Mouse (Mus musculus): ENCODE results near the gene Taf13. TPM values are rescaled to one million over a fixed set of nuclear protein-coding genes. Genes with fewer than 3 reads are reported as not detected.

The Taf13 gene
- total RNA-seq (2023), result 10 to 100 TPM; 18.4 to 20.1 TPM

DNA sequence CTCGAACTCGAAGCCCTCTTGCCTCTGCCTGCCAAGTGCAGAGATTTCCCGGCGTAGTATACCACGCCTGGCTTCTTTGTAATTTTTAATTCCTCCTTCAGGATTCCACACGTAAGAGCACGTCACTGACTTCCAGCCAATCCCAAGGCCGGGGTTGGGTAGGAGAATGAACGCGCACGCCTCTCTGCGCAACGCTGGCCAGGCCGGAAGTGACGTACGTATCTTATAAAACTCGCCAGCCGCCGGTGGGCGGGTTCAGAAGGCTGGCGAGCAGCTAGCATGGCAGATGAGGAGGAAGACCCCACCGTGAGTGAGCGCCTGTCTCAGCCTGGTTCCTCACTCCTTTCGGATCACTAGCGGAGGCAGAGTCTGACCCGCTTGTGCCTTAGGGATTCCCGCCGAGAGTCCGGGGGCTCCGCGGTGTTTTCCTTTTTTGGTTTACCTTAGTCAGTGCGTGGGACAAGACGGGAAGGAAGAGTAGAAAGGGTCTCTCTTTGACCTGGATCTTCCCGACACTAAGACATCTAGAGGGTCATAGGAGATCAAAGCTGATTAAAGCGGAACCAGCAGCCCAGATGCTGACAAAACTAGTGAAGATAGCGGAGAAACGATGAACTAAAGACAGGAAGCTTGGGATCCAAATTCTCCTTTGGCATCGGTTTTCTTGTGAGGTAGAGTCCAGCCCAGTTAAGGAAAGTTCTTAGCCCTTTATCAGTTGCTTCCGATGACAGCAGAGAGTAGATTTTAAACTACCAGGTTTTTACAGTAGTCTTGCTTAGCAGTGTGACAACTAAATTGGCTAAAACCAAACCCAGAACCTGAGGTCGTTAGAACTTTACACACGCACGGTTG is at the start of gene Taf13:
Taf13 (plus strand) TSS at position 256 of the 852 bp plus-strand sequence.

DNA sequence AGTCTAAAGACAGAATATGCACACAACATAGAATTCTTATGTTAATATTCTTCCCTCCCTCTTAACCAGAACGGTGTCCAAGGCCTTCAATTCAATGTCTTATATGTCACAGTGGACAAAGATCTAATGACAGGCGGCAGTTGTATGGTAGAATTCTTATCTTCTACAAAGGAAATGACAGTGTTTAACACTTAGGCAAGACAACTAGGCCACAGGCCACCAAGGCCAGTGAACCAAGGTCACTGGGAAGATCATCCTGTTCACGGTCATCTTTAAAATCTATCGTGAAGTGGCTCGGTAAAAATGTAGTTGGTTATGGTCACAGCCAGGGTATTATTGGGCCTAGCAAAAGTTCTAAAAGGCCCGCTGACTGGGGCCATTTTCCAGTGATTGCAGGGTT is 37.5 kb upstream of the Taf13 start, which contains the start of gene 1700013F07Rik:
1700013F07Rik (plus strand) TSS at position 200 of the 400 bp plus-strand sequence.

DNA sequence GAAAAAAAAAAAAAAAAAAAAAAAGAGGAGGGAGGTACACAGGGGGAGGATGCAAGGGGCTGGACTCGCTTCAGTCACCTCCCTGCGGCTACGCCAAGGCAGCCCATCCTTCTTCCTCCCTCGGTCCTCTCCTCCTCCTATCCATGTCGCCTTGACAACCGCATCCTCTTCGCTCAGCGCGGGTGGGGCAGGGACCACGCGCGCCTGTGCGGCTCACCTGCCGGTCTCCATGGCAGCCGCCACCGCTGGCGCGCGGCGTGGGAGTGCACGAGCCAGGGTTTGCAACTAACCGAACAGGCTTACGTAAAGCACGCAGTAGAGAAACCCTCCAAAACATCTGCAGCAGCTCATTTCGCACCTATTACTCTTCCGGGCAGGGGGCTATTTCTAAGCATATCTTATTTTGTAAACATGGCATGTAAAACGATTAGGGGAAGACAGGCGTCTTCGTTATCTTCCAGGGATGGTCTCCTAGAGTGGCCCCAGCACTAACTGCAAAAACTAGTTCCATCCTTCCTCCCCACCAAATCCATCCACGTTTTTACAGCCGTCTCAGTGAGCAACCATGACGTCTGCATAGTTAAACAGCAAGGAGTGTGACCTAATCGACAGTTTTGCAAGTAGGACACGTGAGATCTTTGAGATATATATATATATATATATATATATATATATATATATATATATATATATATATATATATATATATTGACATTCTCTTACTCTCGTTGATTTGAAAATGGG is 34.8 kb upstream of the Taf13 start, which contains the start of gene 5330417C22Rik:
5330417C22Rik (minus strand) TSS at position 20 of the 744 bp plus-strand sequence.

DNA sequence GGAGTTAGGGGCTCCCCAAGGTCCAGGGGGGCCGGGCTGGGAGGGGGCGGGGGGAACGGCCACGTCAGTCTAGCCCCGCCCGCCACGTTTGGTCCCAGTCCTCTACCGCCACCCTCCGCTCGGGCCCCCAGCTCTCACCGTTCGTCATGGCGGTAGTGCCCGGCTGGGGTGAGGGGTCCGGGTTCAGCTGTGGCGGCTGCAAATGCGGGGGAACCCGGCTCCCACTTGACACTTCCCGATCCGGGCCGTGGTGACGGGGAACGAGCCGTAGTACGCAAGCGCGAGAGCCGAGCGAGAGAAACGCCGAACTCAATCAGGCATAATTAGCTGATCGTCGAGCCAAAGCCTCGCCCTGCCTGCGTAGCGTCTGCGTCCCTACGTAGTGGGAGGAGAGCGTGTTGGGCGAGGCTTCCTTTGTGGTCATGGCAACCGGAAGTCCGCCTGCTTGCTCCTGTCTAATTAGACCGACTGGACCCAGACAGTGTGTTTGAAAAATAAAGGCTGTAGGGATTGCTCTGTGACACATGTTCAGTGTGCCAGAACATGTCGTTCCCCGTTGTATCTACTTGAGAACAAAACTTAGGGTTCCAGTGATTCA is 9.3 kb upstream of the Taf13 start, which contains the start of gene Tmem167b:
Tmem167b (minus strand) TSS at position 334 of the 598 bp plus-strand sequence.

DNA sequence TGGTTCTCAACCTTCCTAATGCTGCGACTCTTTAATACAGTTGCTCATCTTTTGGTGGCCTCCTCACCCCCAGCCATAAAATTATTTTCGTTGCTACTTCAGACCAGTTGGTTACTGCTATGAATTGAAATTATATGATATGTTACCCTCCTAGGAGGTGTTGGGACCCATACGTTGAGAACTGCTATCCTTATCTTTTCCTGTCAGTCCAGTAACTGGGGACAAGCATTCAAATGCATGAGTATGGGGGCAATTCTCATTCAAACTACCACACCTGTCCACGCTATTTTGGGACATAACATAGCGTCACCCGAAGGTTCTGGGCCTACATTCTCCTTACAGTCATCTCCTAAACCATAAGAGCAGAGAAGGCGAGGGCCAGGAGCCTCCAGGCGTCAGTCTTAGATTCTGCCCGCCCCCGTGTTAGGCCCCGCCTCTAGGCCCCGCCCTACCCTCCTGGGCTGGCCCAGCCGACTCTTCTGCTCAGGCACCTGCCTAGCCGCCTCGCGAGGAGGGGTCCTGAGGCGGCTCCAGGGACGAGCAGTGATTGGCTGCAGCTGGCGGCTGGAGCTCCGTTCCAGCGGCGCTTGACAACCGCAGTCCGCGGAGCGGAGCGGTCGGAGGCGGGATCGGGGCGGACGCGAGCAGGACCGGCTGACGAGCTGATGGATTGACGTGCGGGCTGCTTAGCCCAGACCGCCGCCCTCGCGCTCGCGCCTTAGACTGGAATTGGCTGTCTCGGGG is 19.5 kb downstream of the Taf13 start, which contains the start of gene Wdr47:
Wdr47 (plus strand) TSS at position 494 of the 744 bp plus-strand sequence.

Other genes with a start within 250 kb of the Taf13 start
- gene Mybphl, start 206.8 kb upstream of the Taf13 start, total RNA-seq (2023), result not detected
- gene Psrc1, start 187.9 kb upstream of the Taf13 start, total RNA-seq (2023), result under 1 TPM; 0.82 to 0.89 TPM
- 10 to 100 TPM in 1 of 2 experiments, 1 to 10 TPM in 1; 9.2 to 12.4 TPM for gene Celsr2, start 156.1 kb upstream of the Taf13 start, total RNA-seq (2023)
- gene Sars, start 126.5 kb upstream of the Taf13 start, total RNA-seq (2023), result 100 to 1,000 TPM; 158 to 162 TPM
- not detected for gene 1700013F07Rik, start 37.5 kb upstream of the Taf13 start, total RNA-seq (2023)
- gene 5330417C22Rik, start 35.2 kb upstream of the Taf13 start, total RNA-seq (2023), result under 1 TPM; 0.15 to 0.18 TPM
- 10 to 100 TPM; 37.6 to 39.8 TPM for gene Tmem167b, start 9.2 kb upstream of the Taf13 start, total RNA-seq (2023)
- 10 to 100 TPM; 17.8 to 20.6 TPM for gene Wdr47, start 19.6 kb downstream of the Taf13 start, total RNA-seq (2023)
- 10 to 100 TPM; 35.9 to 39.2 TPM for gene Clcc1, start 82.2 kb downstream of the Taf13 start, total RNA-seq (2023)
- 1 to 10 TPM; 7.5 to 7.8 TPM for gene Gpsm2, start 150.6 kb downstream of the Taf13 start, total RNA-seq (2023)
- not detected for gene Aknad1, start 168.0 kb downstream of the Taf13 start, total RNA-seq (2023)

Measured in T-cell, adult 66 days (primary cell).